Mouse (Mus musculus): ENCODE measurements at regions not wholly inside any gene's neighbourhood (a gene's known extent, or its start where the extent isn't known, plus 50 kb on each side); places are given as distances from the start of the nearest gene placed in this dataset.
"Not testable (repeated sequence)": the region's sequence is repeated elsewhere in the genome, so short reads cannot be mapped to it uniquely, and the experiment has no call there.

DNA sequence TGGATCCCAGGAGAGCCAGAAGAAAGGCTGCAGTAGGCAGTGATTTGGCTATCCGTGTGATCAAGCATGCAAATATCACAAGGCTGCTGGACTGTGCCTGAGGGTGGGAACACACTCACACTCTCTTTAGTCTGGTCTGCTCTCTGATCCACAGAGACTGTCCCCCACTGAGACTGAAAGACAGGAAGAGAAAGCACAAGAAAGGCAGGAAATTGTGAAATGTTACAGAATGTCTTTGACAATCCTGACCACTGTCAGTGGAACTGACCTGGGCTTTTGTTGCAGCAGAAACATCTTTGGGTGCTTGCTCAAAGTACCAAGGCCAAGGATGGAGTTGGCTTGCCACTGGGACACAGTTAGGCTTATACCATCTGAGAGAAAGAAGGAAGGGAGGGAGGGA, 52.3 kb upstream of the Gpd2 start:
- no peak for DNase-seq

GRCm38 (mm10) chr2:57183108-57183507, 54.3 kb upstream of the Gpd2 start:
- DNase-seq, result not testable (repeated sequence)

DNA sequence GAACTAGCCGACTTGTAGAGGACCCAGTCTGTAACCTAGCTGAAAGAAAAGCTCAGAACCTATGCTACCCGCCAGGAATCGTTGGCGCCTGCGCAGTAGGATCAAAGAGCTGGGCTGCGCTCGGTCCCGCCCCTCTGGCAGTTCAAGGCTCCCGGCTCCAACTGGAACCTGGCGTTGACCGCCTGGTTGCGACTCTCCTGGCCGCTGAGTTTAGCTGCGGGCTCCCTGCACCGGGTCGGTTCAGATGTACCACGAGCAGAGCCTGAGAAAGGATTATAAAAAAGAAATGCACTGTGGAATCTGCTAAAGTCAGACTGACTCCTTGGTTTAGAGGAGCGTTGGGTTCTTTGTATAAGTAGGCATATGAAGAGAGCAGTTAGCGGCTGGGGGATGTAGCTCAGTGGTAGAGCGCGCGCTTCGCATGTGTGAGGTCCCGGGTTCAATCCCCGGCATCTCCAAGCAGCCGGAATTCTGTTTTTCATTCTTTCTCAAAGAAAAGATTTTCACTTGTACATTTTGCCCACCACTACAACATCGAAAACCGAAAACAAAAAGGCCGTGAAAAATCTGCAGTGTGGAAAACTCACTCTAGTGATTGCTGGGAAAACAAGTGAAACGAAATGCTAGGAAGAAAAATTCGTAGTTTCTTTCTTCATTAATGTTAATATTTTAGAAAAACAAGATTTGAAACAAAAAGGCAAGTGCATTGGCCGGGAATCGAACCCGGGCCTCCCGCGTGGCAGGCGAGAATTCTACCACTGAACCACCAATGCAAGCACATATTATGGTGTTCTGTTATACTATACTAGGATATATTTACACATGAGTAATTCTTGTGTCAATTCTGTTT, 55.5 kb upstream of the Gpd2 start:
- DNase-seq, result peak; percentile 93

GRCm38 (mm10) chr2:57181350-57181691, 56.1 kb upstream of the Gpd2 start:
- no peak for DNase-seq

- peak; percentile 45 for DNase-seq
These were observed 54.3 kb upstream of the Nr4a2 start for GRCm38 (mm10) chr2:57178056-57178455.

DNA sequence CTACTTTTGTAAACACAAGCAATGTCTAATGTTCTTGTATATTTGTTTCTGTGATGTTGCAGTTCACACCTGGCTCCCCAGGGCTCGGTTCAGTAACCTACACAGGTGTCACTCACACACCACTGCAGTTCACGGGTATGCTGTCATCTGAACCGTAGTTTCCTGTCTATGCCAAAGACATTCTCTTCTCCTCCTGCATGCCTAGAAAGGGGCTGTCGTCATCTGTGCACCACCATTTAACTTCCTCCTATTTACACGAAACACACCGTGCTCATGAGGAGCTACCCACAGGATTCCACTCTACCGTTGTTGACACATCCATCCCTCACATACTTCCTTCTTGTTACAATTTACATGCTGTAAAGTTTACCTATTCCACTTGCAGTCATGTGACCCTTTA, 52.7 kb upstream of the Nr4a2 start:
- DNase-seq, result no peak

- DNase-seq, result no peak
These were observed 51.4 kb upstream of the Nr4a2 start for GRCm38 (mm10) chr2:57175219-57175618.
